Mouse (Mus musculus) thymus, adult 2 months (tissue): ENCODE measurements around the gene Vmn1r44.

Experiments
- CTCF ChIP-seq: fragments of 200-500 bp; IDR thresholded peaks from 2 replicates; pipeline ENCODE4 v1.5.1; 2012; ENCODE audit warnings: mild to moderate bottlenecking, control low read depth, low read length, moderate library complexity, borderline replicate concordance; ENCODE audit not compliant: control insufficient read depth, poor library complexity, insufficient read depth; ENCODE audit errors: extremely low read depth
- POLR2A ChIP-seq: fragments of 200-500 bp; IDR thresholded peaks from 2 replicates; pipeline ENCODE4 v1.6.1; 2012; ENCODE audit warnings: mild to moderate bottlenecking, low read length, control low read depth, moderate library complexity; ENCODE audit not compliant: control insufficient read depth, poor library complexity, insufficient read depth; ENCODE audit errors: extremely low read depth

DNA sequence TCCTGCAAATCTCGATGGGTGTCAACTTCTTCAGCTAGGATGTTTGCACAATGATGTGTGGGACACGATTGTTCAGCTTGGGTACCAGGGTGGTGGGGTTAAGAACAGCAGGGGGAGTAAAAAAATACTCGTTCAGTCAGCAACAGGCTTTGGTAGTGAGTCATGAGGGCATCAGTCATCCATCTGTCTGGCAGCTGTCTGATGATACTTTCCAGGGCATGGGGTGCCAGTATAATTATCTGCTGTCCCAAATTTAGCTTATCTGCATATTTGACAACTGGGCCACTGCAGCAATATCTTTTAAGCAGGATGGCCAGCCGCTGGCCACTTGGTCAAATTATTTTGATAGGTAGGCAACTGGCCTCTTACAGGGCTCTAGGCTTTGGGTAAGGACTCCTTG, 19.7 kb upstream of the Vmn1r44 start:
- no peak for TF ChIP-seq POLR2A
- no peak for TF ChIP-seq CTCF
